Mouse (Mus musculus): ENCODE results near the gene Pbx1. TPM values are rescaled to one million over a fixed set of nuclear protein-coding genes. Genes with fewer than 3 reads are reported as not detected.

The Pbx1 gene
- polyA plus RNA-seq, 1 experiment from 2014 or later, result 22.1 TPM

- no peak for ATAC-seq (replicated peaks; ENCODE audit: insufficient number of reproducible peaks, insufficient read depth, low FRiP score, low read depth)
- Histone ChIP-seq H3K4me2 (no peak overlapping the region), H3K4me3 (no peak overlapping the region), H3K4me1 (replicated peaks) (peaks cover 40% of the 10 kb centered on the region), H3K27me3 (no peaks in the 10 kb centered on the region), H3K27ac (peak overlapping the region; percentile 60), H3K9me3 (replicated peaks) (no peaks in the 10 kb centered on the region), H3K36me3 (peaks cover 12% of the 10 kb centered on the region), H3K9ac (no peak overlapping the region)
- 88% methylated on average over 1 of the region's 1 CpGs for WGBS
Observed at GRCm38 (mm10) chr1:168178611-168179010, 253.5 kb downstream of the Pbx1 start.

- WGBS, result 81% methylated on average over 4 of the region's 4 CpGs
- Histone ChIP-seq H3K4me3 (no peak overlapping the region), H3K4me1 (replicated peaks) (peaks cover 24% of the 10 kb centered on the region), H3K4me2 (no peak overlapping the region), H3K9ac (no peak overlapping the region), H3K27me3 (no peaks in the 10 kb centered on the region), H3K36me3 (no peaks in the 10 kb centered on the region), H3K27ac (no peak overlapping the region), H3K9me3 (replicated peaks) (no peaks in the 10 kb centered on the region)
- ATAC-seq (replicated peaks; ENCODE audit: insufficient number of reproducible peaks, insufficient read depth, low FRiP score, low read depth), result no peak
Observed at GRCm38 (mm10) chr1:168175586-168175985, 256.5 kb downstream of the Pbx1 start.

GRCm38 (mm10) chr1:168169791-168170190, 262.3 kb downstream of the Pbx1 start:
- 0 out of 2 replicates have a peak overlapping the region, but pooled peaks have one; percentile 12 for H3K27ac ChIP-seq
- 82% methylated on average over 8 of the region's 8 CpGs for WGBS
- ATAC-seq (replicated peaks; ENCODE audit: insufficient number of reproducible peaks, insufficient read depth, low FRiP score, low read depth), result no peak

GRCm38 (mm10) chr1:168169052-168169779, 262.9 kb downstream of the Pbx1 start:
- H3K4me3 ChIP-seq, result no peak overlapping the region
- H3K27me3 ChIP-seq, result no peaks in the 10 kb centered on the region
- 0 out of 2 replicates have a peak overlapping the region, but pooled peaks have one; percentile 12 for H3K27ac ChIP-seq
- no peak overlapping the region for H3K9ac ChIP-seq
- 66% methylated on average over 10 of the region's 10 CpGs for WGBS
- no peaks in the 10 kb centered on the region for H3K36me3 ChIP-seq
- peaks cover 25% of the 10 kb centered on the region for H3K4me1 ChIP-seq (replicated peaks)
- no peaks in the 10 kb centered on the region for H3K9me3 ChIP-seq (replicated peaks)
- no peak overlapping the region for H3K4me2 ChIP-seq
- no peak; the same call in 1 of the 2 replicates for ATAC-seq (replicated peaks; ENCODE audit: insufficient number of reproducible peaks, insufficient read depth, low FRiP score, low read depth)

More at GRCm38 (mm10) chr1:168169791-168170190, 262.3 kb downstream of the Pbx1 start:
- no peaks in the 10 kb centered on the region for H3K27me3 ChIP-seq
- H3K4me2 ChIP-seq, result no peak overlapping the region
- H3K9me3 ChIP-seq (replicated peaks), result no peaks in the 10 kb centered on the region
- no peak overlapping the region for H3K4me3 ChIP-seq
- no peaks in the 10 kb centered on the region for H3K36me3 ChIP-seq
- H3K9ac ChIP-seq, result no peak overlapping the region
- H3K4me1 ChIP-seq (replicated peaks), result peaks cover 19% of the 10 kb centered on the region

- peaks cover 28% of the 10 kb centered on the region for H3K4me1 ChIP-seq (replicated peaks)
- H3K9me3 ChIP-seq (replicated peaks), result no peaks in the 10 kb centered on the region
- H3K27ac ChIP-seq, result no peak overlapping the region
- no peak overlapping the region for H3K4me2 ChIP-seq
- H3K27me3 ChIP-seq, result no peaks in the 10 kb centered on the region
- no peak overlapping the region for H3K4me3 ChIP-seq
- no peaks in the 10 kb centered on the region for H3K36me3 ChIP-seq
- WGBS, result 91% methylated on average over 5 of the region's 5 CpGs
- no peak overlapping the region for H3K9ac ChIP-seq
- ATAC-seq (replicated peaks; ENCODE audit: insufficient number of reproducible peaks, insufficient read depth, low FRiP score, low read depth), result no peak
Observed at GRCm38 (mm10) chr1:168167781-168168180, 264.3 kb downstream of the Pbx1 start.

GRCm38 (mm10) chr1:168166841-168167240, 265.2 kb downstream of the Pbx1 start:
- Histone ChIP-seq H3K4me1 (replicated peaks) (peaks cover 28% of the 10 kb centered on the region), H3K27ac (no peak overlapping the region), H3K9ac (no peak overlapping the region), H3K4me3 (no peak overlapping the region), H3K27me3 (no peaks in the 10 kb centered on the region), H3K36me3 (no peaks in the 10 kb centered on the region), H3K9me3 (replicated peaks) (no peaks in the 10 kb centered on the region), H3K4me2 (no peak overlapping the region)
- no peak for ATAC-seq (replicated peaks; ENCODE audit: insufficient number of reproducible peaks, insufficient read depth, low FRiP score, low read depth)
- WGBS, result 88% methylated on average over 2 of the region's 2 CpGs

- Histone ChIP-seq H3K27me3 (no peaks in the 10 kb centered on the region), H3K27ac (peak overlapping the region; percentile 16; the same call in 1 of the 2 replicates), H3K4me2 (no peak overlapping the region), H3K9me3 (replicated peaks) (no peaks in the 10 kb centered on the region), H3K4me3 (no peak overlapping the region), H3K9ac (no peak overlapping the region), H3K4me1 (replicated peaks) (peaks cover 28% of the 10 kb centered on the region), H3K36me3 (no peaks in the 10 kb centered on the region)
- no peak for ATAC-seq (replicated peaks; ENCODE audit: insufficient number of reproducible peaks, insufficient read depth, low FRiP score, low read depth)
- WGBS, result 53% methylated on average over 3 of the region's 3 CpGs
Observed at GRCm38 (mm10) chr1:168164945-168165344, 267.1 kb downstream of the Pbx1 start.

- no peak overlapping the region for H3K4me2 ChIP-seq
- no peaks in the 10 kb centered on the region for H3K27me3 ChIP-seq
- H3K27ac ChIP-seq, result no peak overlapping the region
- WGBS, result 74% methylated on average over 23 of the region's 23 CpGs
- no peak for ATAC-seq (replicated peaks; ENCODE audit: insufficient number of reproducible peaks, insufficient read depth, low FRiP score, low read depth)
- H3K4me3 ChIP-seq, result no peak overlapping the region
- H3K9me3 ChIP-seq (replicated peaks), result no peaks in the 10 kb centered on the region
- no peak overlapping the region for H3K9ac ChIP-seq
- H3K4me1 ChIP-seq (replicated peaks), result peaks cover 19% of the 10 kb centered on the region
- no peaks in the 10 kb centered on the region for H3K36me3 ChIP-seq
Observed at GRCm38 (mm10) chr1:168163521-168164233, 268.4 kb downstream of the Pbx1 start.

- Histone ChIP-seq H3K27ac (no peak overlapping the region), H3K4me1 (replicated peaks) (no peaks in the 10 kb centered on the region), H3K4me3 (no peak overlapping the region), H3K9ac (no peak overlapping the region), H3K4me2 (no peak overlapping the region), H3K27me3 (no peaks in the 10 kb centered on the region), H3K36me3 (no peaks in the 10 kb centered on the region), H3K9me3 (replicated peaks) (no peaks in the 10 kb centered on the region)
- no peak for ATAC-seq (replicated peaks; ENCODE audit: insufficient number of reproducible peaks, insufficient read depth, low FRiP score, low read depth)
- WGBS, result 76% methylated on average over 6 of the region's 6 CpGs
Observed at GRCm38 (mm10) chr1:168139138-168139682, 292.9 kb downstream of the Pbx1 start.

- Histone ChIP-seq H3K9me3 (replicated peaks) (no peaks in the 10 kb centered on the region), H3K9ac (no peak overlapping the region), H3K4me2 (no peak overlapping the region), H3K27ac (no peak overlapping the region), H3K4me3 (no peak overlapping the region), H3K27me3 (no peaks in the 10 kb centered on the region), H3K4me1 (replicated peaks) (peaks cover 3% of the 10 kb centered on the region), H3K36me3 (no peaks in the 10 kb centered on the region)
- ATAC-seq (replicated peaks; ENCODE audit: insufficient number of reproducible peaks, insufficient read depth, low FRiP score, low read depth), result no peak
- 76% methylated on average over 4 of the region's 4 CpGs for WGBS
Observed at GRCm38 (mm10) chr1:168138669-168139068, 293.4 kb downstream of the Pbx1 start.

GRCm38 (mm10) chr1:168137890-168138289, 294.2 kb downstream of the Pbx1 start:
- no peak for ATAC-seq (replicated peaks; ENCODE audit: insufficient number of reproducible peaks, insufficient read depth, low FRiP score, low read depth)
- WGBS, result 82% methylated on average over 5 of the region's 5 CpGs
- H3K27ac ChIP-seq, result no peak overlapping the region
- peaks cover 8% of the 10 kb centered on the region for H3K4me1 ChIP-seq (replicated peaks)
- H3K9ac ChIP-seq, result no peak overlapping the region
- no peaks in the 10 kb centered on the region for H3K9me3 ChIP-seq (replicated peaks)
- no peaks in the 10 kb centered on the region for H3K36me3 ChIP-seq
- no peak overlapping the region for H3K4me3 ChIP-seq
- no peak overlapping the region for H3K4me2 ChIP-seq
- H3K27me3 ChIP-seq, result no peaks in the 10 kb centered on the region

Data from heart, embryonic 15.5 days (tissue).